Mouse (Mus musculus): ENCODE measurements around the gene Apaf1. TPM values are rescaled to one million over a fixed set of nuclear protein-coding genes. Genes with fewer than 3 reads are reported as not detected.

The Apaf1 gene
- total RNA-seq, 1 experiment from 2014 or later, result 39.6 TPM

GRCm38 (mm10) chr10:90990340-90990739 is 92.2 kb downstream of the Apaf1 start:
- ATAC-seq (replicated peaks; ENCODE audit: low read depth, poor library complexity, severe bottlenecking), result no peak

- ATAC-seq (replicated peaks; ENCODE audit: low read depth, poor library complexity, severe bottlenecking), result peak; percentile 93
These were observed 99.5 kb downstream of the Apaf1 start for GRCm38 (mm10) chr10:90983046-90983445.

GRCm38 (mm10) chr10:90981811-90982210 is 100.8 kb downstream of the Apaf1 start:
- no peak for ATAC-seq (replicated peaks; ENCODE audit: low read depth, poor library complexity, severe bottlenecking)

- no peak for ATAC-seq (replicated peaks; ENCODE audit: low read depth, poor library complexity, severe bottlenecking)
These were observed 108.1 kb downstream of the Apaf1 start for GRCm38 (mm10) chr10:90974491-90974890.

- ATAC-seq (replicated peaks; ENCODE audit: low read depth, poor library complexity, severe bottlenecking), result no peak
These were observed 108.5 kb downstream of the Apaf1 start for GRCm38 (mm10) chr10:90974084-90974483.

GRCm38 (mm10) chr10:90970560-90970959 is 112.0 kb downstream of the Apaf1 start:
- ATAC-seq (replicated peaks; ENCODE audit: low read depth, poor library complexity, severe bottlenecking), result no peak

- peak; percentile 39 for ATAC-seq (replicated peaks; ENCODE audit: low read depth, poor library complexity, severe bottlenecking)
These were observed 113.0 kb downstream of the Apaf1 start for GRCm38 (mm10) chr10:90969355-90970174.

GRCm38 (mm10) chr10:90968247-90968646 is 114.3 kb downstream of the Apaf1 start:
- ATAC-seq (replicated peaks; ENCODE audit: low read depth, poor library complexity, severe bottlenecking), result no peak

- ATAC-seq (replicated peaks; ENCODE audit: low read depth, poor library complexity, severe bottlenecking), result 0 out of 2 replicates have a peak, but pooled peaks have one; percentile 24
These were observed 115.7 kb downstream of the Apaf1 start for GRCm38 (mm10) chr10:90966821-90967220.

- ATAC-seq (replicated peaks; ENCODE audit: low read depth, poor library complexity, severe bottlenecking), result no peak
These were observed 116.8 kb downstream of the Apaf1 start for GRCm38 (mm10) chr10:90965671-90966315.

- 0 out of 2 replicates have a peak, but pooled peaks have one; percentile 6 for ATAC-seq (replicated peaks; ENCODE audit: low read depth, poor library complexity, severe bottlenecking)
These were observed 118.1 kb downstream of the Apaf1 start for GRCm38 (mm10) chr10:90964511-90964910.

GRCm38 (mm10) chr10:90960374-90960773 is 122.2 kb downstream of the Apaf1 start:
- ATAC-seq (replicated peaks; ENCODE audit: low read depth, poor library complexity, severe bottlenecking), result no peak

GRCm38 (mm10) chr10:90953821-90954220 is 128.7 kb downstream of the Apaf1 start:
- no peak for ATAC-seq (replicated peaks; ENCODE audit: low read depth, poor library complexity, severe bottlenecking)

- ATAC-seq (replicated peaks; ENCODE audit: low read depth, poor library complexity, severe bottlenecking), result no peak
These were observed 129.4 kb downstream of the Apaf1 start for GRCm38 (mm10) chr10:90953103-90953709.

- no peak for ATAC-seq (replicated peaks; ENCODE audit: low read depth, poor library complexity, severe bottlenecking)
These were observed 134.8 kb downstream of the Apaf1 start for GRCm38 (mm10) chr10:90947608-90948373.

- no peak for ATAC-seq (replicated peaks; ENCODE audit: low read depth, poor library complexity, severe bottlenecking)
These were observed 135.5 kb downstream of the Apaf1 start for GRCm38 (mm10) chr10:90947043-90947442.

- no peak for ATAC-seq (replicated peaks; ENCODE audit: low read depth, poor library complexity, severe bottlenecking)
These were observed 140.4 kb downstream of the Apaf1 start for GRCm38 (mm10) chr10:90942001-90942700.

- no peak for ATAC-seq (replicated peaks; ENCODE audit: low read depth, poor library complexity, severe bottlenecking)
These were observed 141.7 kb downstream of the Apaf1 start for GRCm38 (mm10) chr10:90940521-90941520.
